Mouse (Mus musculus): ENCODE results near the gene Rab4a.

DNA sequence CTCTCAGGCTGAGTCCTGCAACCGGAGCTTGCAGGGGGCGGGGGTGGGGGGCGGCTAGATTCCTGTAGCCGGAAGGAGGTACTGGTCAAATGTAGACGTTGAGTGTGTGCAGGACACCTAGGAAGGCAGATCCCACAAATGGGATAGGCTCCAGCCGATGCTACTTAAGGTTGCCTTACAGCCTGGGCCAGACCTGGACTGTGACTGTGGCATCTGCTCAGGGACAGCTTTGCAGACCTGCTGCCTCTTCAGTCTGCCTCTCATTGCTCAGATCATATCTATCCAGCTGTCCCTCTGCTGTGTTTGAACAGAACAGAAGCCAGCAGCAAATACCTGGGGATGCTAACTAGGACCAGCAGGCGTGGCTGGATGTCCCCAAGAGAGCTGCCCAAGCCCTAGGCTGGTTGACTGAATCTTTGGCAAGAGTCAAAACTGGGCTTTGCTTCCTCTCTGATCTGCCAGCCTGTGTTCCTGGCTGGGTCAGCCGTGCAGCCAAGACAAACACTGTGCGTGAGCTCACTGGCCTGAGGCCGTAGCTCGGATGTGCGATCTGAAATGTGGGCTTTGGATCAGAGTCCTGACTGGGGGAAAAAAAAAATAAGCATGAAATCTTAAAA lies 44.4 kb upstream of the Rab4a start:
- TF ChIP-seq CTCF (IDR thresholded peaks at IDR 0.05; ENCODE audit: borderline replicate concordance, insufficient read depth, low read depth, low read length) (no peak), POLR2A (IDR thresholded peaks at IDR 0.05; ENCODE audit: borderline replicate concordance, insufficient read depth, low read length) (no peak)
